Mouse (Mus musculus) ES-E14 (cell line): ENCODE data around the gene Tanc1. TPM values are rescaled to one million over a fixed set of nuclear protein-coding genes. Genes with fewer than 3 reads are reported as not detected.

Experiments
- DNase-seq: peaks from one replicate; pipeline ENCODE4 v3.0.0-alpha.2; 2013; ENCODE audit warnings: low read depth, low spot score
- H3K27ac ChIP-seq: 2 replicates; pipeline ENCODE4 v1.5.1; 2012; ENCODE audit warnings: low read depth, mild to moderate bottlenecking, low read length, moderate library complexity, mixed read lengths; ENCODE audit not compliant: poor library complexity, insufficient read depth, severe bottlenecking
- H3K36me3 ChIP-seq: 2 replicates; pipeline ENCODE4 v1.6.1; 2012; ENCODE audit warnings: mild to moderate bottlenecking, low read length, moderate library complexity, mixed read lengths; ENCODE audit not compliant: control insufficient read depth, poor library complexity, insufficient read depth, severe bottlenecking
- H3K4me1 ChIP-seq, 2 experiments: fragments of 150-350 bp in 1 of 2; sonication (generic) in 1 of 2; 2 replicates each; pipeline ENCODE4 v1.6.1; 2012; ENCODE audit warnings: low read length in 2 of 2, mild to moderate bottlenecking in 1 of 2, mixed read lengths in 1 of 2; ENCODE audit not compliant: control insufficient read depth in 2 of 2, insufficient read depth in 2 of 2, poor library complexity in 1 of 2
- H3K4me3 ChIP-seq, 2 experiments: fragments of 150-350 bp in 1 of 2; sonication (generic) in 1 of 2; 2 replicates each; pipeline ENCODE4 v1.5.1; 2012; ENCODE audit warnings: low read length in 2 of 2, low read depth in 1 of 2, mild to moderate bottlenecking in 1 of 2, mixed read lengths in 1 of 2; ENCODE audit not compliant: insufficient read depth in 1 of 2, poor library complexity in 1 of 2, severe bottlenecking in 1 of 2
- H3K9ac ChIP-seq: 2 replicates; pipeline ENCODE4 v1.6.1; 2012; ENCODE audit warnings: low read depth, mild to moderate bottlenecking, low read length, mixed read lengths; ENCODE audit not compliant: poor library complexity, insufficient read depth, severe bottlenecking
- H3K9me3 ChIP-seq: fragments of 150-350 bp; sonication (generic); 2 replicates; pipeline ENCODE4 v1.6.1; 2012; ENCODE audit warnings: low read depth, mild to moderate bottlenecking, low read length; ENCODE audit not compliant: control insufficient read depth, insufficient read depth
- CHD2 ChIP-seq: IDR thresholded peaks from 2 replicates; pipeline ENCODE4 v1.6.1; 2014; ENCODE audit warnings: mild to moderate bottlenecking, low read depth, low read length, inconsistent platforms
- HCFC1 ChIP-seq: IDR thresholded peaks from 2 replicates; pipeline ENCODE4 v1.6.1; 2012; ENCODE audit warnings: low read length, inconsistent platforms, borderline replicate concordance; ENCODE audit not compliant: insufficient read depth
- MAFK ChIP-seq: IDR thresholded peaks from 2 replicates; pipeline ENCODE4 v1.6.1; 2014; ENCODE audit warnings: mild to moderate bottlenecking, low read depth, low read length, inconsistent platforms; ENCODE audit not compliant: insufficient read depth
- ZC3H11A ChIP-seq: IDR thresholded peaks from 2 replicates; pipeline ENCODE4 v1.6.1; 2012; ENCODE audit warnings: low read depth, mild to moderate bottlenecking, inconsistent platforms, low read length, borderline replicate concordance
- ZNF384 ChIP-seq: IDR thresholded peaks from 2 replicates; pipeline ENCODE4 v1.6.1; 2012; ENCODE audit warnings: low read depth, low read length, inconsistent platforms
- in situ Hi-C, 2 experiments: fragments of 600-800 bp; cut with MboI; formaldehyde crosslinking; loops; one replicate each; pipeline ENCODE4 v1.15.1; 2025; ENCODE audit warnings: low sequenced_read_pairs in 2 of 2, inconsistent platforms in 1 of 2; ENCODE audit not compliant: unreplicated experiment in 2 of 2
- total RNA-seq: library from RNA; depleted of rRNA; stranded (reverse); fragments of 300-350 nt; gene quantifications from 2 replicates; pipeline ENCODE4 v1.2.3, GENCODE M21; 2012

The Tanc1 gene
- total RNA-seq, 1 experiment = 28.2 TPM

GRCm38 (mm10) chr2:59775820-59776219 lies 164.0 kb downstream of the Tanc1 start:
- peak overlapping the region; percentile 37 to 69 for H3K4me3 ChIP-seq
- H3K27ac ChIP-seq = peak overlapping the region; percentile 80
- peak; percentile 40 for DNase-seq
- no peaks in the 10 kb centered on the region for H3K9me3 ChIP-seq
- in situ Hi-C loops = no loop called here
- H3K4me1 ChIP-seq = peaks cover 18 to 24% of the 10 kb centered on the region in 2 experiments
- H3K9ac ChIP-seq = peak overlapping the region; percentile 71
- H3K36me3 ChIP-seq = peaks cover 8% of the 10 kb centered on the region; the same call in 1 of the 2 replicates
- TF ChIP-seq ZC3H11A (no peak), MAFK (no peak), HCFC1 (no peak), ZNF384 (no peak)

- no peak overlapping the region for H3K9ac ChIP-seq
- DNase-seq = no peak
- 0 out of 2 replicates have a peak overlapping the region, but pooled peaks have one; percentile 6 for H3K27ac ChIP-seq
- no peak for TF ChIP-seq ZNF384
- no peak for TF ChIP-seq CHD2
- no peak for TF ChIP-seq MAFK
- no peak for TF ChIP-seq HCFC1
- TF ChIP-seq ZC3H11A = no peak
- H3K9me3 ChIP-seq = no peaks in the 10 kb centered on the region
- H3K4me1 ChIP-seq = peaks cover 12 to 18% of the 10 kb centered on the region in 2 experiments; a peak in 3 of 4 replicates
- in situ Hi-C loops = no loop called here
- H3K36me3 ChIP-seq = peaks cover 6% of the 10 kb centered on the region; the same call in 1 of the 2 replicates
- no peak overlapping the region for H3K4me3 ChIP-seq
Observed at GRCm38 (mm10) chr2:59779355-59779754, 167.5 kb downstream of the Tanc1 start.

GRCm38 (mm10) chr2:59780240-59780639 lies 168.4 kb downstream of the Tanc1 start:
- peaks cover 9% of the 10 kb centered on the region for H3K36me3 ChIP-seq
- H3K4me3 ChIP-seq = no peak overlapping the region
- in situ Hi-C loops = no loop called here
- DNase-seq = no peak
- no peak overlapping the region for H3K9ac ChIP-seq
- H3K4me1 ChIP-seq = peaks cover 6 to 18% of the 10 kb centered on the region in 2 experiments; a peak in 3 of 4 replicates
- H3K27ac ChIP-seq = no peak overlapping the region
- no peaks in the 10 kb centered on the region for H3K9me3 ChIP-seq
- TF ChIP-seq CHD2 (no peak), ZC3H11A (no peak), HCFC1 (no peak), ZNF384 (no peak), MAFK (no peak)

GRCm38 (mm10) chr2:59783055-59783831 lies 171.4 kb downstream of the Tanc1 start:
- Histone ChIP-seq H3K9ac (no peak overlapping the region), H3K4me3 (no peak overlapping the region), H3K27ac (no peak overlapping the region), H3K4me1 (peaks cover 6 to 13% of the 10 kb centered on the region in 2 experiments; a peak in 3 of 4 replicates), H3K36me3 (peaks cover 20% of the 10 kb centered on the region), H3K9me3 (no peaks in the 10 kb centered on the region)
- no peak for DNase-seq
- TF ChIP-seq CHD2 = no peak
- no peak for TF ChIP-seq ZC3H11A
- TF ChIP-seq ZNF384 = no peak
- TF ChIP-seq HCFC1 = no peak
- TF ChIP-seq MAFK = no peak
- in situ Hi-C loops = no loop called here
